Mouse (Mus musculus) limb, embryonic 11.5 days (tissue): ENCODE measurements around the gene Gm20390. TPM values are rescaled to one million over a fixed set of nuclear protein-coding genes. Genes with fewer than 3 reads are reported as not detected.
A peak's percentile ranks its signal among the peaks of the same experiment; 100 is the strongest.

Experiments
- ATAC-seq: fragments of 200-750 bp; cut with Nextera tagmentation; 2 replicates; pipeline ENCODE4 v1.8.0; 2017; ENCODE audit warnings: low read depth; ENCODE audit not compliant: insufficient number of reproducible peaks, low FRiP score, low TSS enrichment
- DNase-seq: peaks from one replicate; pipeline ENCODE4 v3.0.0-alpha.2; 2015; ENCODE audit warnings: low spot score
- H3K27ac ChIP-seq: fragments of 300-500 bp; sonication (generic); replicated peaks from 2 replicates; pipeline ENCODE4 v1.5.1; 2014; ENCODE audit warnings: low read depth, mild to moderate bottlenecking, low read length
- H3K27me3 ChIP-seq: fragments of 300-500 bp; sonication (generic); 2 replicates; pipeline ENCODE4 v1.6.1; 2014; ENCODE audit warnings: mild to moderate bottlenecking, low read length, mixed read lengths; ENCODE audit not compliant: control insufficient read depth, insufficient read depth
- H3K36me3 ChIP-seq: fragments of 300-500 bp; sonication (generic); 2 replicates; pipeline ENCODE4 v1.6.1; 2014; ENCODE audit warnings: mild to moderate bottlenecking, low read length, moderate library complexity, mixed read lengths; ENCODE audit not compliant: control insufficient read depth, insufficient read depth
- H3K4me1 ChIP-seq: fragments of 300-500 bp; sonication (generic); 2 replicates; pipeline ENCODE4 v1.6.1; 2014; ENCODE audit warnings: low read length, mixed read lengths; ENCODE audit not compliant: control insufficient read depth, insufficient read depth
- H3K4me2 ChIP-seq: fragments of 300-500 bp; sonication (generic); 2 replicates; pipeline ENCODE4 v1.6.1; 2014; ENCODE audit warnings: low read depth, mild to moderate bottlenecking, moderate library complexity; ENCODE audit not compliant: severe bottlenecking
- H3K4me3 ChIP-seq: fragments of 300-500 bp; sonication (generic); 2 replicates; pipeline ENCODE4 v1.5.1; 2014; ENCODE audit warnings: low read depth, low read length
- H3K9ac ChIP-seq: fragments of 300-500 bp; sonication (generic); 2 replicates; pipeline ENCODE4 v1.6.1; 2014; ENCODE audit warnings: mild to moderate bottlenecking, low read length
- H3K9me3 ChIP-seq: fragments of 300-500 bp; sonication (generic); 2 replicates; pipeline ENCODE4 v1.6.1; 2016; ENCODE audit warnings: low read length; ENCODE audit not compliant: control insufficient read depth
- WGBS: fragments of 180-500 bp; shearing (Covaris S2); extraction: QIAGEN DNeasy Blood & Tissue Kit; methylation state at CpG from one replicate; pipeline ENCODE4 v1.1.7; 2014; 5-methylcytosine and 5-hydroxymethylcytosine counted together
- polyA plus RNA-seq: library from polyadenylated mRNA; unstranded; fragments of >200 nt; fragmentation: Nextera tagmentation; extraction: Ambion mirVana; gene quantifications from 2 replicates; pipeline ENCODE4 v1.2.1, GENCODE M21; 2014

Gene Gm20390
- 488 and 505 TPM in 2 replicates for polyA plus RNA-seq

GRCm38 (mm10) chr11:93968005-93968847, at the start of gene Gm20390, which contains the start of gene Nme1:
Gene Gm20390, minus strand, starts transcription at chr11:93968293.
Gene Nme1, minus strand, starts transcription at chr11:93968521.
- peak within 1 kb of the TSS; percentile 50 for H3K4me3 ChIP-seq

GRCm38 (mm10) chr11:94003346-94003745, 35.3 kb upstream of the Gm20390 start:
- Histone ChIP-seq H3K4me3 (no peak overlapping the region), H3K27ac (no peak overlapping the region), H3K4me1 (no peaks in the 10 kb centered on the region), H3K9me3 (no peaks in the 10 kb centered on the region), H3K9ac (no peak overlapping the region), H3K4me2 (no peak overlapping the region), H3K36me3 (no peaks in the 10 kb centered on the region), H3K27me3 (no peaks in the 10 kb centered on the region)
- DNase-seq (no peak), ATAC-seq (no peak)
- WGBS: 91% methylated on average over 2 of the region's 2 CpGs

More at GRCm38 (mm10) chr11:93968005-93968847, at the start of gene Gm20390, which contains the start of gene Nme1:
- DNase-seq (peak; percentile 99), ATAC-seq (peak; percentile 94)
- under 1% methylated on average over 40 of the region's 40 CpGs for WGBS
- Histone ChIP-seq H3K27me3 (no peaks in the 10 kb centered on the region), H3K4me2 (peak within 1 kb of the TSS; percentile 78), H3K27ac (no peak within 1 kb of the TSS; the same call in 1 of the 2 replicates), H3K36me3 (peaks cover 19% of the 10 kb centered on the region; the same call in 1 of the 2 replicates), H3K9ac (peak within 1 kb of the TSS; percentile 78), H3K9me3 (no peaks in the 10 kb centered on the region), H3K4me1 (no peaks in the 10 kb centered on the region)

- DNase-seq (no peak), ATAC-seq (no peak)
- Histone ChIP-seq H3K27me3 (no peaks in the 10 kb centered on the region), H3K4me3 (no peak overlapping the region), H3K4me1 (peaks cover 5% of the 10 kb centered on the region), H3K36me3 (no peaks in the 10 kb centered on the region), H3K9me3 (no peaks in the 10 kb centered on the region), H3K4me2 (no peak overlapping the region), H3K9ac (no peak overlapping the region), H3K27ac (no peak overlapping the region)
Measured at GRCm38 (mm10) chr11:93999276-93999675, 31.2 kb upstream of the Gm20390 start.

GRCm38 (mm10) chr11:93997141-93997775, 29.2 kb upstream of the Gm20390 start:
- DNase-seq (no peak), ATAC-seq (no peak)
- Histone ChIP-seq H3K9me3 (no peaks in the 10 kb centered on the region), H3K36me3 (no peaks in the 10 kb centered on the region), H3K27me3 (no peaks in the 10 kb centered on the region), H3K4me1 (peaks cover 5% of the 10 kb centered on the region), H3K4me2 (peak overlapping the region; percentile 91), H3K9ac (no peak overlapping the region), H3K4me3 (peak overlapping the region; percentile 77), H3K27ac (no peak overlapping the region)
- 37% methylated on average over 13 of the region's 13 CpGs for WGBS

GRCm38 (mm10) chr11:93996306-93997140, 28.4 kb upstream of the Gm20390 start:
- Histone ChIP-seq H3K36me3 (no peaks in the 10 kb centered on the region), H3K4me3 (peak overlapping the region; percentile 77), H3K4me1 (peaks cover 5% of the 10 kb centered on the region), H3K9me3 (no peaks in the 10 kb centered on the region), H3K9ac (peak overlapping the region; percentile 87), H3K27me3 (no peaks in the 10 kb centered on the region), H3K4me2 (peak overlapping the region; percentile 91), H3K27ac (peak overlapping the region; percentile 72)
- peak; percentile 75 for DNase-seq
- under 1% methylated on average over 58 of the region's 58 CpGs for WGBS
- peak; percentile 60 for ATAC-seq

GRCm38 (mm10) chr11:93995720-93996305, 27.7 kb upstream of the Gm20390 start, which contains the start of gene Spag9:
Gene Spag9, plus strand, starts transcription at chr11:93996091.
- H3K27ac ChIP-seq: peak within 1 kb of the TSS; percentile 81
- H3K27me3 ChIP-seq: no peaks in the 10 kb centered on the region
- ATAC-seq: peak; percentile 89
- H3K4me2 ChIP-seq: peak within 1 kb of the TSS; percentile 91
- WGBS: under 1% methylated on average over 65 of the region's 70 CpGs
- H3K9ac ChIP-seq: peak within 1 kb of the TSS; percentile 87
- peak within 1 kb of the TSS; percentile 77 for H3K4me3 ChIP-seq
- peaks cover 5% of the 10 kb centered on the region for H3K4me1 ChIP-seq
- no peaks in the 10 kb centered on the region for H3K36me3 ChIP-seq
- DNase-seq: peak; percentile 91
- no peaks in the 10 kb centered on the region for H3K9me3 ChIP-seq

- Histone ChIP-seq H3K27ac (peak overlapping the region; percentile 81), H3K9ac (peak overlapping the region; percentile 67), H3K9me3 (no peaks in the 10 kb centered on the region), H3K4me2 (peak overlapping the region; percentile 91), H3K4me3 (peak overlapping the region; percentile 77), H3K36me3 (no peaks in the 10 kb centered on the region), H3K27me3 (no peaks in the 10 kb centered on the region), H3K4me1 (peaks cover 5% of the 10 kb centered on the region)
- DNase-seq (peak; percentile 27), ATAC-seq (peak; percentile 53)
- 6% methylated on average over 15 of the region's 15 CpGs for WGBS
Measured at GRCm38 (mm10) chr11:93995111-93995719, 27.1 kb upstream of the Gm20390 start.
